26 mouse cellular contexts compared by ENCODE assay signal in genomic region chr2:70960090-70960489, GRCm38 (mm10).
A peak's percentile ranks its signal among the peaks of the same experiment; 100 is the strongest.
DNase-seq lines count a peak whose midpoint lies in the region; ATAC-seq lines count a peak whose summit lies in the region.
"Had no signal": no experiment of that assay in that cellular context is flagged by ENCODE, and none has a peak within 500 bp of the region (broad histone marks: within the 10 kb centered on the region; RNA-seq: fewer than 3 reads in every experiment).

No protein-coding gene starts in this region.

- peaks cover 4% of the 10 kb centered on the region; the same call in 1 of the 2 replicates for H3K4me1 ChIP-seq in forebrain, embryonic 11.5 days (replicated peaks; ENCODE audit: control insufficient read depth, insufficient read depth, low read length)
- H3K4me1 ChIP-seq in forebrain, embryonic 12.5 days: peaks cover 14% of the 10 kb centered on the region; the same call in 1 of the 2 replicates
- 0 out of 2 replicates have a peak, but pooled peaks cover 5% of the 10 kb centered on the region for H3K4me1 ChIP-seq in midbrain, embryonic 13.5 days (replicated peaks)
- peaks cover 13% of the 10 kb centered on the region for H3K4me1 ChIP-seq in midbrain, embryonic 10.5 days
- H3K4me1 ChIP-seq in forebrain, embryonic 16.5 days (replicated peaks; ENCODE audit: control insufficient read depth, insufficient read depth, low read length): no peaks in the 10 kb centered on the region
- H3K4me1 ChIP-seq in neural tube, embryonic 14.5 days (ENCODE audit: control insufficient read depth, insufficient read depth, low read length): peaks cover 3% of the 10 kb centered on the region; the same call in 1 of the 2 replicates
- H3K4me1 ChIP-seq: embryonic facial prominence, embryonic 15.5 days; limb, embryonic 10.5 days; liver, embryonic 15.5 days; lung, embryonic 15.5 days had no signal

- no peak overlapping the region for H3K4me3 ChIP-seq in forebrain, embryonic 11.5 days (ENCODE audit: low read depth, low read length)
- H3K4me3 ChIP-seq in forebrain, embryonic 12.5 days (replicated peaks): no peak overlapping the region
- H3K4me3 ChIP-seq in midbrain, embryonic 13.5 days (replicated peaks): no peak overlapping the region
- H3K4me3 ChIP-seq in midbrain, embryonic 10.5 days: no peak overlapping the region
- no peak overlapping the region for H3K4me3 ChIP-seq in forebrain, embryonic 16.5 days (replicated peaks; ENCODE audit: low read length)
- no peak overlapping the region for H3K4me3 ChIP-seq in neural tube, embryonic 14.5 days (ENCODE audit: low read depth, low read length)
- H3K4me3 ChIP-seq: embryonic facial prominence, embryonic 15.5 days; limb, embryonic 10.5 days; liver, embryonic 15.5 days; lung, embryonic 15.5 days; neural tube, embryonic 12.5 days had no signal

- no peaks in the 10 kb centered on the region; the same call in 1 of the 2 replicates for H3K36me3 ChIP-seq in forebrain, embryonic 11.5 days (ENCODE audit: control insufficient read depth, insufficient read depth, low read length)
- H3K36me3 ChIP-seq in forebrain, embryonic 12.5 days (replicated peaks): no peaks in the 10 kb centered on the region
- H3K36me3 ChIP-seq in midbrain, embryonic 13.5 days: 0 out of 2 replicates have a peak, but pooled peaks cover 4% of the 10 kb centered on the region
- no peaks in the 10 kb centered on the region for H3K36me3 ChIP-seq in midbrain, embryonic 10.5 days
- no peaks in the 10 kb centered on the region for H3K36me3 ChIP-seq in forebrain, embryonic 16.5 days (ENCODE audit: control insufficient read depth, insufficient read depth)
- no peaks in the 10 kb centered on the region for H3K36me3 ChIP-seq in neural tube, embryonic 14.5 days (ENCODE audit: control insufficient read depth, insufficient read depth, low read length)
- H3K36me3 ChIP-seq: embryonic facial prominence, embryonic 15.5 days; liver, embryonic 15.5 days; lung, embryonic 15.5 days; neural tube, embryonic 12.5 days had no signal

- DNase-seq in forebrain, embryonic 11.5 days (ENCODE audit: low spot score): no peak
- DNase-seq in midbrain, embryonic 10.5 days (ENCODE audit: low spot score): no peak
- no peak for DNase-seq in lung, postnatal 14 days
- no peak for DNase-seq in urinary bladder, postnatal 14 days (ENCODE audit: low spot score)
- DNase-seq: adrenal gland, postnatal 25 days; cerebellum, adult 9-10 months; gastrocnemius, postnatal 10 days; heart, adult 11 months; kidney, adult 18-20 months; kidney, postnatal 4 days; layer of hippocampus, adult 9-11 months; liver; lung, postnatal 4 days; right cerebral cortex, postnatal 25 days; thymus, postnatal 25 days had no signal

- H3K27me3 ChIP-seq in forebrain, embryonic 11.5 days (ENCODE audit: control insufficient read depth, insufficient read depth, low read length): no peaks in the 10 kb centered on the region
- no peaks in the 10 kb centered on the region for H3K27me3 ChIP-seq in forebrain, embryonic 12.5 days
- no peaks in the 10 kb centered on the region for H3K27me3 ChIP-seq in midbrain, embryonic 13.5 days
- no peaks in the 10 kb centered on the region for H3K27me3 ChIP-seq in midbrain, embryonic 10.5 days (ENCODE audit: low read depth, poor library complexity, severe bottlenecking)
- no peaks in the 10 kb centered on the region for H3K27me3 ChIP-seq in forebrain, embryonic 16.5 days (replicated peaks; ENCODE audit: control insufficient read depth, insufficient read depth, low read length)
- H3K27me3 ChIP-seq in neural tube, embryonic 14.5 days (ENCODE audit: control insufficient read depth, insufficient read depth, low read length): no peaks in the 10 kb centered on the region
- H3K27me3 ChIP-seq: embryonic facial prominence, embryonic 15.5 days; liver, embryonic 15.5 days; lung, embryonic 15.5 days; neural tube, embryonic 12.5 days had no signal

- H3K27ac ChIP-seq in forebrain, embryonic 11.5 days (ENCODE audit: low read depth, low read length): no peak overlapping the region
- no peak overlapping the region for H3K27ac ChIP-seq in forebrain, embryonic 12.5 days
- H3K27ac ChIP-seq in midbrain, embryonic 13.5 days: no peak overlapping the region
- H3K27ac ChIP-seq in midbrain, embryonic 10.5 days (replicated peaks): no peak overlapping the region
- no peak overlapping the region for H3K27ac ChIP-seq in forebrain, embryonic 16.5 days (ENCODE audit: low read length)
- peak overlapping the region; percentile 48; the same call in 1 of the 2 replicates for H3K27ac ChIP-seq in neural tube, embryonic 14.5 days (ENCODE audit: low read depth, low read length)
- H3K27ac ChIP-seq: embryonic facial prominence, embryonic 15.5 days; limb, embryonic 10.5 days; liver, embryonic 15.5 days; lung, embryonic 15.5 days; neural tube, embryonic 12.5 days had no signal

- 0 out of 2 replicates have a peak, but pooled peaks have one; percentile 24 for ATAC-seq in forebrain, embryonic 11.5 days (replicated peaks; ENCODE audit: low FRiP score)
- ATAC-seq in forebrain, embryonic 12.5 days (ENCODE audit: low FRiP score): no peak
- peak; percentile 55; the same call in 1 of the 2 replicates for ATAC-seq in midbrain, embryonic 13.5 days
- 0 out of 2 replicates have a peak, but pooled peaks have one; percentile 28 for ATAC-seq in forebrain, embryonic 16.5 days
- ATAC-seq in neural tube, embryonic 14.5 days (ENCODE audit: low read depth): peak; percentile 89
- ATAC-seq: inflammation-experienced regulatory T-cells, adult 6 months had no signal

- no peak overlapping the region for H3K9ac ChIP-seq in forebrain, embryonic 11.5 days (ENCODE audit: low read length)
- no peak overlapping the region for H3K9ac ChIP-seq in forebrain, embryonic 12.5 days
- no peak overlapping the region for H3K9ac ChIP-seq in midbrain, embryonic 13.5 days (replicated peaks)
- no peak overlapping the region for H3K9ac ChIP-seq in forebrain, embryonic 16.5 days (replicated peaks; ENCODE audit: low read depth, low read length)
- H3K9ac ChIP-seq in neural tube, embryonic 14.5 days (replicated peaks; ENCODE audit: low read depth, low read length): no peak overlapping the region
- H3K9ac ChIP-seq: embryonic facial prominence, embryonic 15.5 days; liver, embryonic 15.5 days; lung, embryonic 15.5 days; neural tube, embryonic 12.5 days had no signal

- H3K9me3 ChIP-seq in forebrain, embryonic 11.5 days (ENCODE audit: control insufficient read depth, low read length): no peaks in the 10 kb centered on the region
- no peaks in the 10 kb centered on the region for H3K9me3 ChIP-seq in forebrain, embryonic 12.5 days
- H3K9me3 ChIP-seq in midbrain, embryonic 13.5 days: no peaks in the 10 kb centered on the region
- H3K9me3 ChIP-seq in midbrain, embryonic 10.5 days (replicated peaks): no peaks in the 10 kb centered on the region
- no peaks in the 10 kb centered on the region for H3K9me3 ChIP-seq in forebrain, embryonic 16.5 days (ENCODE audit: control insufficient read depth, low read length)
- H3K9me3 ChIP-seq in neural tube, embryonic 14.5 days (ENCODE audit: control insufficient read depth, low read length): no peaks in the 10 kb centered on the region
- H3K9me3 ChIP-seq: embryonic facial prominence, embryonic 15.5 days; limb, embryonic 10.5 days; liver, embryonic 15.5 days; lung, embryonic 15.5 days; neural tube, embryonic 12.5 days had no signal

- no peak overlapping the region for H3K4me2 ChIP-seq in forebrain, embryonic 11.5 days (ENCODE audit: low read depth, low read length, severe bottlenecking)
- H3K4me2 ChIP-seq in forebrain, embryonic 12.5 days: no peak overlapping the region
- no peak overlapping the region for H3K4me2 ChIP-seq in midbrain, embryonic 13.5 days (replicated peaks)
- H3K4me2 ChIP-seq in forebrain, embryonic 16.5 days (ENCODE audit: low read length): no peak overlapping the region
- H3K4me2 ChIP-seq in neural tube, embryonic 14.5 days (ENCODE audit: low read depth, low read length): no peak overlapping the region
- H3K4me2 ChIP-seq: embryonic facial prominence, embryonic 15.5 days; heart, embryonic 11.5 days; liver, embryonic 15.5 days; lung, embryonic 15.5 days; neural tube, embryonic 12.5 days had no signal

- 64% methylated on average over 6 of the region's 6 CpGs for WGBS in forebrain, embryonic 11.5 days
- WGBS in forebrain, embryonic 12.5 days: 40% methylated on average over 6 of the region's 6 CpGs
- 69% methylated on average over 6 of the region's 6 CpGs for WGBS in midbrain, embryonic 13.5 days
- 86% methylated on average over 6 of the region's 6 CpGs for WGBS in midbrain, embryonic 10.5 days
- 42% methylated on average over 6 of the region's 6 CpGs for WGBS in forebrain, embryonic 16.5 days
- 39% methylated on average over 6 of the region's 6 CpGs for WGBS in neural tube, embryonic 14.5 days
